Mouse (Mus musculus) neural tube, embryonic 12.5 days (tissue): ENCODE measurements around the gene Wdr92. TPM values are rescaled to one million over a fixed set of nuclear protein-coding genes. Genes with fewer than 3 reads are reported as not detected.

Experiments
- ATAC-seq: fragments of 200-750 bp; cut with Nextera tagmentation; 2 replicates; pipeline ENCODE4 v1.8.0; 2017; ENCODE audit warnings: low read depth, mild to moderate bottlenecking, moderate TSS enrichment, moderate library complexity; ENCODE audit not compliant: low FRiP score
- H3K27ac ChIP-seq: fragments of 300-500 bp; sonication (generic); 2 replicates; pipeline ENCODE4 v1.5.1; 2016
- H3K27me3 ChIP-seq: fragments of 300-500 bp; sonication (generic); replicated peaks from 2 replicates; pipeline ENCODE4 v1.6.1; 2016; ENCODE audit warnings: mild to moderate bottlenecking
- H3K36me3 ChIP-seq: fragments of 300-500 bp; sonication (generic); 2 replicates; pipeline ENCODE4 v1.6.1; 2016; ENCODE audit warnings: mild to moderate bottlenecking
- H3K4me1 ChIP-seq: fragments of 300-500 bp; sonication (generic); 2 replicates; pipeline ENCODE4 v1.6.1; 2016
- H3K4me2 ChIP-seq: fragments of 300-500 bp; sonication (generic); replicated peaks from 2 replicates; pipeline ENCODE4 v1.6.1; 2016; ENCODE audit warnings: mild to moderate bottlenecking
- H3K4me3 ChIP-seq: fragments of 300-500 bp; sonication (generic); 2 replicates; pipeline ENCODE4 v1.5.1; 2016
- H3K9ac ChIP-seq: fragments of 300-500 bp; sonication (generic); 2 replicates; pipeline ENCODE4 v1.6.1; 2016; ENCODE audit warnings: mild to moderate bottlenecking
- H3K9me3 ChIP-seq: fragments of 300-500 bp; sonication (generic); 2 replicates; pipeline ENCODE4 v1.6.1; 2016; ENCODE audit warnings: mild to moderate bottlenecking
- WGBS: fragments of 180-500 bp; shearing (Covaris S2); methylation state at CpG from one replicate; pipeline ENCODE4 v1.1.7; 2016; 5-methylcytosine and 5-hydroxymethylcytosine counted together
- polyA plus RNA-seq: library from polyadenylated mRNA; unstranded; fragments of >200 nt; fragmentation: Nextera tagmentation; extraction: Ambion mirVana; gene quantifications from 2 replicates; pipeline ENCODE4 v1.2.1, GENCODE M21; 2016

The Wdr92 gene
- polyA plus RNA-seq, 1 experiment from 2014 or later: 26.0 TPM

- no peak overlapping the region for H3K4me2 ChIP-seq
- WGBS: 16% methylated on average over 9 of the region's 9 CpGs
- no peak overlapping the region for H3K9ac ChIP-seq
- no peaks in the 10 kb centered on the region for H3K9me3 ChIP-seq
- no peaks in the 10 kb centered on the region for H3K4me1 ChIP-seq
- no peaks in the 10 kb centered on the region for H3K36me3 ChIP-seq
- H3K27ac ChIP-seq: no peak overlapping the region
- no peak overlapping the region for H3K4me3 ChIP-seq
- peak; percentile 71; the same call in 1 of the 2 replicates for ATAC-seq
- no peaks in the 10 kb centered on the region for H3K27me3 ChIP-seq
Observed at GRCm38 (mm10) chr11:17279959-17280358, 98.1 kb downstream of the Wdr92 start.

Other genes with a start within 250 kb of the Wdr92 start
- gene Fbxo48, start 230.7 kb upstream of the Wdr92 start, polyA plus RNA-seq: 1.0 and 1.6 TPM in 2 replicates
- gene Cnrip1, start 130.5 kb upstream of the Wdr92 start, polyA plus RNA-seq: 45.9 and 51.2 TPM in 2 replicates
- 4.8 and 5.7 TPM in 2 replicates for gene Plek, start 129.7 kb upstream of the Wdr92 start, polyA plus RNA-seq
- gene Ppp3r1, start 22.8 kb upstream of the Wdr92 start, polyA plus RNA-seq: 139 and 140 TPM in 2 replicates
- 68.1 and 69.5 TPM in 2 replicates for gene Pno1, start 29.5 kb downstream of the Wdr92 start, polyA plus RNA-seq
- gene C1d, start 75.5 kb downstream of the Wdr92 start, polyA plus RNA-seq: 109 and 118 TPM in 2 replicates